9 mouse cellular contexts compared by ENCODE assay signal in the genomic region with DNA sequence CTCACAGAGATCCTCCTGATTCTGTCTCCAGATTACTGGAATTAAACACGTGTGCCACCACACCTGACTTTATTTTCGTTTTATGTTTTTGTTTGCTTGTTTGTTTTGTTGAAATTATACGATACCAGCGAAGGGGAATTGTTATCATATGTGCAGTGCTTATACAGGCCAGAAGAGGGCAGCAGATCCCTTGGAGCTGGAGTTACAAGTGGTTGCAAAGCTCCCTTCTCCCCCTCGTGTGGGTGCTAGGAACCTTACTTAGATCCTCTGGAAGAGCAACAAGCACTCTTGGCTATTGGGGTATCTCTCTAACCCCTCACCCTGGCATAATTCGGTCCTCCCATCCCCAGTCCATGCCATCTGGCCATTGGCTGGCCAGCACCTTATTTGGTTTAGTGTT. TPM values are rescaled to one million over a fixed set of nuclear protein-coding genes. Genes with fewer than 3 reads are reported as not detected.
DNase-seq lines count a peak whose midpoint lies in the region; ATAC-seq lines count a peak whose summit lies in the region.
"Had no signal": no experiment of that assay in that cellular context is flagged by ENCODE, and none has a peak within 500 bp of the region (broad histone marks: within the 10 kb centered on the region; RNA-seq: fewer than 3 reads in every experiment).

No protein-coding gene starts in this region.

- H3K9ac ChIP-seq in liver, embryonic 12.5 days = no peak overlapping the region
- H3K9ac ChIP-seq in forebrain, embryonic 15.5 days (replicated peaks) = no peak overlapping the region
- H3K9ac ChIP-seq: limb, embryonic 13.5 days had no signal

- DNase-seq in adrenal gland, postnatal 10 days = peak; percentile 16
- DNase-seq in adrenal gland, adult 18-20 months (ENCODE audit: low spot score in 2 of 2) = no peak
- DNase-seq in liver (peak; percentile 15), ZHBTc4 (ENCODE audit: low read depth, low spot score) (peak; percentile 84)
- DNase-seq in left cerebral cortex, postnatal 10 days (ENCODE audit: extremely low spot score in 1 of 2, low spot score in 2 of 2) = no peak

- intact Hi-C loops in left cerebral cortex, postnatal 10 days (cut with DNase I) = no loop called here

- no peak overlapping the region for H3K4me3 ChIP-seq in liver, embryonic 12.5 days
- H3K4me3 ChIP-seq in forebrain, embryonic 15.5 days = no peak overlapping the region
- H3K4me3 ChIP-seq: limb, embryonic 13.5 days had no signal

- ATAC-seq in liver, embryonic 12.5 days = no peak
- peak; percentile 53 for ATAC-seq in neutrophil, adult 5-6 weeks (ENCODE audit: extremely low read depth, insufficient number of reproducible peaks, low FRiP score, poor library complexity, severe bottlenecking)
- ATAC-seq in forebrain, embryonic 15.5 days (replicated peaks) = no peak

- no peaks in the 10 kb centered on the region for H3K4me1 ChIP-seq in liver, embryonic 12.5 days
- peaks cover 14% of the 10 kb centered on the region for H3K4me1 ChIP-seq in forebrain, embryonic 15.5 days
- H3K4me1 ChIP-seq: limb, embryonic 13.5 days had no signal

- H3K27me3 ChIP-seq in liver, embryonic 12.5 days (replicated peaks) = no peaks in the 10 kb centered on the region
- no peaks in the 10 kb centered on the region for H3K27me3 ChIP-seq in forebrain, embryonic 15.5 days
- H3K27me3 ChIP-seq: limb, embryonic 13.5 days had no signal

- H3K36me3 ChIP-seq in liver, embryonic 12.5 days = no peaks in the 10 kb centered on the region
- no peaks in the 10 kb centered on the region for H3K36me3 ChIP-seq in forebrain, embryonic 15.5 days
- H3K36me3 ChIP-seq: limb, embryonic 13.5 days had no signal

- no peak overlapping the region for H3K4me2 ChIP-seq in liver, embryonic 12.5 days
- H3K4me2 ChIP-seq in forebrain, embryonic 15.5 days (replicated peaks) = no peak overlapping the region
- H3K4me2 ChIP-seq: limb, embryonic 13.5 days had no signal

- WGBS in liver, embryonic 12.5 days (ENCODE audit: insufficient replicate concordance) = 36% methylated on average over 6 of the region's 6 CpGs
- WGBS in forebrain, embryonic 15.5 days = 58% methylated on average over 6 of the region's 6 CpGs

- no peak overlapping the region for H3K27ac ChIP-seq in liver, embryonic 12.5 days
- no peak overlapping the region for H3K27ac ChIP-seq in forebrain, embryonic 15.5 days (replicated peaks)
- H3K27ac ChIP-seq: limb, embryonic 13.5 days had no signal

- peaks cover 13% of the 10 kb centered on the region; the same call in 1 of the 2 replicates for H3K9me3 ChIP-seq in liver, embryonic 12.5 days (replicated peaks)
- no peaks in the 10 kb centered on the region for H3K9me3 ChIP-seq in forebrain, embryonic 15.5 days

RNA-seq across cellular contexts. Expression of gene Cap1, which starts 24.7 kb away (rescaled TPM):
- 100 to 1,000 TPM; 128 TPM for total RNA-seq in adrenal gland, postnatal 10 days (2021)
- total RNA-seq in adrenal gland, adult 18-20 months (2021) = 100 to 1,000 TPM; 142 to 155 TPM
- polyA plus RNA-seq in liver, embryonic 12.5 days (2016; fragmentation: Nextera tagmentation; extraction: Ambion mirVana) = 30.3 and 31.6 TPM in 2 replicates
- 707 and 737 TPM in 2 replicates for total RNA-seq in neutrophil, adult 5-6 weeks (2017)
- 100 to 1,000 TPM; 203 to 204 TPM for total RNA-seq in left cerebral cortex, postnatal 10 days (2021)
- 62.4 and 62.9 TPM in 2 replicates for polyA plus RNA-seq in forebrain, embryonic 15.5 days (2015; fragmentation: Nextera tagmentation; extraction: Ambion mirVana)

RNA-seq across cellular contexts. Expression of gene Mfsd2a, which starts 50.4 kb away (rescaled TPM):
- 10 to 100 TPM in 1 of 2 experiments, under 1 TPM in 1; 0.58 to 19.2 TPM for total RNA-seq in adrenal gland, postnatal 10 days (2021)
- 10 to 100 TPM; 17.3 to 27.3 TPM for total RNA-seq in adrenal gland, adult 18-20 months (2021)
- polyA plus RNA-seq in liver, embryonic 12.5 days (2016; fragmentation: Nextera tagmentation; extraction: Ambion mirVana) = 0.14 and 0.28 TPM in 2 replicates
- 0.58 and 0.86 TPM in 2 replicates for total RNA-seq in neutrophil, adult 5-6 weeks (2017)
- 10 to 100 TPM; 47.0 to 58.6 TPM for total RNA-seq in left cerebral cortex, postnatal 10 days (2021)
- 33.4 and 35.4 TPM in 2 replicates for polyA plus RNA-seq in forebrain, embryonic 15.5 days (2015; fragmentation: Nextera tagmentation; extraction: Ambion mirVana)

Comparison
In these comparisons a context has a peak if more than half of its experiments do, and no peak if none do; other contexts are left out.
1. DNase-seq: peak in adrenal gland, postnatal 10 days (single experiment), liver (single experiment) and ZHBTc4 (single experiment); none in adrenal gland, adult 18-20 months (0 of 2) and left cerebral cortex, postnatal 10 days (0 of 2).